Mouse (Mus musculus): Measurements from ENCODE around the gene Opcml.

GRCm38 (mm10) chr9:27781994-27782337 lies 8.6 kb upstream of the Opcml start:
- no peak for TF ChIP-seq CTCF (IDR thresholded peaks at IDR 0.05; ENCODE audit: control insufficient read depth, insufficient read depth, insufficient read length)
- no peak for TF ChIP-seq USF1 (IDR thresholded peaks at IDR 0.05; ENCODE audit: low read depth)
- no peak for TF ChIP-seq FOSL1 (IDR thresholded peaks at IDR 0.05; ENCODE audit: insufficient read depth, low read length, poor library complexity, severe bottlenecking)
- no peak for TF ChIP-seq MYOD1 (IDR thresholded peaks at IDR 0.05; ENCODE audit: control insufficient read depth, insufficient read length, low read depth)
- TF ChIP-seq MAX (IDR thresholded peaks at IDR 0.05): no peak
- no peak for TF ChIP-seq CEBPB (IDR thresholded peaks at IDR 0.05; ENCODE audit: low read depth)
- TF ChIP-seq MYOG (IDR thresholded peaks at IDR 0.05; ENCODE audit: control insufficient read depth, extremely low read depth, insufficient read length): no peak
